Mouse (Mus musculus) gastrocnemius, adult 8-10 months (tissue): Measurements from ENCODE around the gene Bag2. TPM values are rescaled to one million over a fixed set of nuclear protein-coding genes. Genes with fewer than 3 reads are reported as not detected.

Experiments used
- DNase-seq, 2 experiments: peaks; one replicate each; pipeline ENCODE4 v3.0.0; 2022; ENCODE audit warnings: low spot score in 2 of 2
- total RNA-seq, 4 experiments: library from RNA; stranded (reverse); gene quantifications; 2 replicates each; pipeline ENCODE4 v1.2.4; 2022

Bag2 gene
- total RNA-seq, result 10 to 100 TPM; 15.6 to 16.9 (median 16.1) TPM

GRCm38 (mm10) chr1:33757491-33758041, at the start of gene Bag2:
Bag2 (minus strand) TSS chr1:33757795.
- peak; percentile 34 to 47 for DNase-seq

GRCm38 (mm10) chr1:33803323-33803722, 45.7 kb upstream of the Bag2 start:
- no peak for DNase-seq

- no peak for DNase-seq
Observed at GRCm38 (mm10) chr1:33799620-33800019, 42.0 kb upstream of the Bag2 start.

- DNase-seq, result no peak
Observed at GRCm38 (mm10) chr1:33788493-33788892, 30.9 kb upstream of the Bag2 start.

GRCm38 (mm10) chr1:33788072-33788471, 30.5 kb upstream of the Bag2 start:
- no peak for DNase-seq

- DNase-seq, result no peak
Observed at GRCm38 (mm10) chr1:33784561-33784960, 27.0 kb upstream of the Bag2 start.

GRCm38 (mm10) chr1:33776175-33776611, 18.6 kb upstream of the Bag2 start:
- DNase-seq, result no peak

GRCm38 (mm10) chr1:33772106-33772505, 14.5 kb upstream of the Bag2 start:
- no peak for DNase-seq

GRCm38 (mm10) chr1:33771621-33772020, 14.0 kb upstream of the Bag2 start:
- DNase-seq, result no peak

GRCm38 (mm10) chr1:33768827-33769226, 11.2 kb upstream of the Bag2 start:
- DNase-seq, result no peak

- no peak for DNase-seq
Observed at GRCm38 (mm10) chr1:33768091-33768787, 10.6 kb upstream of the Bag2 start.

- DNase-seq, result no peak
Observed at GRCm38 (mm10) chr1:33766520-33767508, 9.2 kb upstream of the Bag2 start.

GRCm38 (mm10) chr1:33765468-33766080, 8.0 kb upstream of the Bag2 start:
- DNase-seq, result no peak

- DNase-seq, result no peak
Observed at GRCm38 (mm10) chr1:33763826-33764225, 6.2 kb upstream of the Bag2 start.

- no peak for DNase-seq
Observed at GRCm38 (mm10) chr1:33758488-33758887, 893 bp upstream of the Bag2 start.

- no peak for DNase-seq
Observed at GRCm38 (mm10) chr1:33757033-33757413, 572 bp downstream of the Bag2 start.

- DNase-seq, result no peak
Observed at GRCm38 (mm10) chr1:33756258-33757032, 1.1 kb downstream of the Bag2 start.

GRCm38 (mm10) chr1:33755799-33756198, 1.8 kb downstream of the Bag2 start:
- DNase-seq, result no peak

- peak; percentile 4 to 17 for DNase-seq
Observed at GRCm38 (mm10) chr1:33754965-33755735, 2.4 kb downstream of the Bag2 start.

- no peak for DNase-seq
Observed at GRCm38 (mm10) chr1:33754089-33754488, 3.5 kb downstream of the Bag2 start.
